In the genomic region with DNA sequence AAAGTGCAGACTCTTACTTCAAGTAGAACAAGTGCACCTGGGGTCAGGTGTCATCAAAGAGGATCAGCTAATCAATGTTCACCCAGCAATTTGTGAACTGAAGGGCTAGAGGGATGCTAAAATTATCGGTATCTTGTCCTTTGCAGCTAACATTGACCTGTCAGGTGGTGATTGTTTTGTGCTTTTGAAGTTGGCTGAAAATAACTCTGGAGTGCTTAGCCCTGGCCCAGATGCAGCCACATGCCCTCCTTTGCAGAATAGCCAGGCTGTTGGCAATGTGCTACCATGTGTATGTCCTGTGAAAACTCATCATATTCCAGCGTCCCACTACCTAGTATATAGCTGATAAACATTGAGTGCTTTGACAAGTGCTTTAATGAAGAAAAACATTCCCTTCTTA, we compare ENCODE assay signal across 18 mouse cellular contexts.
"Had no signal": no experiment of that assay in that cellular context is flagged by ENCODE, and none has a peak within 500 bp of the region (broad histone marks: within the 10 kb centered on the region; RNA-seq: fewer than 3 reads in every experiment).

No protein-coding gene starts in this region.

- H3K9ac ChIP-seq: lung, embryonic 14.5 days; midbrain, embryonic 12.5 days; neural tube, embryonic 13.5 days; neural tube, embryonic 15.5 days had no signal

- H3K27me3 ChIP-seq: midbrain, embryonic 12.5 days; neural tube, embryonic 13.5 days; neural tube, embryonic 15.5 days had no signal

- ATAC-seq: midbrain, embryonic 16.5 days had no signal

- H3K4me3 ChIP-seq: midbrain, embryonic 10.5 days; midbrain, embryonic 12.5 days; myocyte; neural tube, embryonic 13.5 days; neural tube, embryonic 15.5 days had no signal

- H3K27ac ChIP-seq: midbrain, embryonic 10.5 days; midbrain, embryonic 12.5 days; neural tube, embryonic 13.5 days; neural tube, embryonic 15.5 days had no signal

- H3K9me3 ChIP-seq: midbrain, embryonic 10.5 days; midbrain, embryonic 12.5 days; neural tube, embryonic 13.5 days; neural tube, embryonic 15.5 days had no signal

- H3K4me2 ChIP-seq: lung, embryonic 14.5 days; midbrain, embryonic 12.5 days; neural tube, embryonic 13.5 days; neural tube, embryonic 15.5 days had no signal

- H3K36me3 ChIP-seq: midbrain, embryonic 10.5 days; midbrain, embryonic 12.5 days; neural tube, embryonic 13.5 days; neural tube, embryonic 15.5 days had no signal

- H3K4me1 ChIP-seq: midbrain, embryonic 12.5 days had no signal

- DNase-seq: lung, embryonic 14.5 days; lung, postnatal 10 days; lung, postnatal 4 days; midbrain, embryonic 14.5 days; retina, postnatal 1 day; right cerebral cortex, adult 18-20 months; right cerebral cortex, postnatal 25 days; right cerebral cortex, postnatal 4 days; spleen, adult 18-20 months; thymus, adult 18-20 months; thymus, postnatal 14 days; thymus, postnatal 36 days had no signal
